Comparison of ENCODE assay signal across 16 mouse cellular contexts in genomic region chr10:61312159-61312558, GRCm38 (mm10). TPM values are rescaled to one million over a fixed set of nuclear protein-coding genes. Genes with fewer than 3 reads are reported as not detected.
DNase-seq lines count a peak whose midpoint lies in the region; ATAC-seq and TF ChIP-seq lines count a peak whose summit lies in the region.
"Had no signal": no experiment of that assay in that cellular context is flagged by ENCODE, and none has a peak within 500 bp of the region (broad histone marks: within the 10 kb centered on the region; RNA-seq: fewer than 3 reads in every experiment).

No protein-coding gene starts in this region.

- no peak overlapping the region for H3K4me2 ChIP-seq in lung, postnatal 0 days (replicated peaks; ENCODE audit: low read depth, low read length)
- no peak overlapping the region for H3K4me2 ChIP-seq in kidney, embryonic 15.5 days
- peak overlapping the region; percentile 44 for H3K4me2 ChIP-seq in liver, postnatal 0 days (ENCODE audit: low read depth, low read length)
- H3K4me2 ChIP-seq: midbrain, embryonic 13.5 days had no signal

- WGBS in heart, embryonic 10.5 days: 51% methylated on average over 6 of the region's 6 CpGs
- 53% methylated on average over 6 of the region's 6 CpGs for WGBS in heart, adult 2 months
- 45% methylated on average over 6 of the region's 6 CpGs for WGBS in lung, postnatal 0 days
- 67% methylated on average over 6 of the region's 6 CpGs for WGBS in kidney, embryonic 15.5 days
- 75% methylated on average over 6 of the region's 6 CpGs for WGBS in liver, postnatal 0 days (ENCODE audit: insufficient replicate concordance)

- peaks cover 43% of the 10 kb centered on the region for H3K4me1 ChIP-seq in heart, embryonic 10.5 days
- H3K4me1 ChIP-seq in heart, adult 2 months (ENCODE audit: control insufficient read depth, insufficient read depth, low read length): peaks cover 3% of the 10 kb centered on the region; the same call in 1 of the 2 replicates
- H3K4me1 ChIP-seq in lung, postnatal 0 days (ENCODE audit: insufficient read depth, low read depth, low read length): peaks cover 6% of the 10 kb centered on the region; the same call in 1 of the 2 replicates
- peaks cover 24% of the 10 kb centered on the region for H3K4me1 ChIP-seq in kidney, embryonic 15.5 days
- peaks cover 17% of the 10 kb centered on the region for H3K4me1 ChIP-seq in liver, postnatal 0 days (ENCODE audit: insufficient read depth)
- H3K4me1 ChIP-seq: midbrain, embryonic 13.5 days had no signal

- TF ChIP-seq CTCF in heart, adult 2 months (IDR thresholded peaks at IDR 0.05): no peak
- TF ChIP-seq CTCF in lung, postnatal 0 days (IDR thresholded peaks at IDR 0.05): no peak
- no peak for TF ChIP-seq CTCF in liver, postnatal 0 days (IDR thresholded peaks at IDR 0.05; ENCODE audit: low read depth)

- peak; percentile 55 for ATAC-seq in lung, postnatal 0 days
- ATAC-seq in kidney, embryonic 15.5 days (replicated peaks; ENCODE audit: low FRiP score): peak; percentile 9; the same call in 1 of the 2 replicates
- ATAC-seq in liver, postnatal 0 days: no peak; the same call in 1 of the 2 replicates
- no peak for ATAC-seq in megakaryocyte-erythroid progenitor cell, adult 5-6 weeks (replicated peaks; ENCODE audit: low FRiP score, low TSS enrichment, poor library complexity, severe bottlenecking)
- ATAC-seq: forebrain, embryonic 16.5 days; midbrain, embryonic 13.5 days had no signal

- H3K9ac ChIP-seq in heart, adult 2 months (ENCODE audit: low read depth, low read length): no peak overlapping the region
- no peak overlapping the region for H3K9ac ChIP-seq in lung, postnatal 0 days (replicated peaks; ENCODE audit: low read depth)
- no peak overlapping the region for H3K9ac ChIP-seq in kidney, embryonic 15.5 days
- H3K9ac ChIP-seq in liver, postnatal 0 days (replicated peaks): peak overlapping the region; percentile 51
- H3K9ac ChIP-seq: midbrain, embryonic 13.5 days had no signal

- DNase-seq in heart, embryonic 10.5 days (ENCODE audit: low spot score): peak; percentile 82
- no peak for DNase-seq in heart, adult 2 months
- peak; percentile 41 for DNase-seq in lung, postnatal 0 days (ENCODE audit: low spot score)
- no peak for DNase-seq in lung, adult 18-20 months
- DNase-seq in liver, postnatal 0 days: no peak
- DNase-seq in adrenal gland, adult 8-10 months: no peak
- DNase-seq: cerebellum, adult 9-10 months; thymus, adult 2 months had no signal

- intact Hi-C loops in heart, adult 2 months (cut with DNase I): loop anchor here (5.0 kb wide), 1 partner anchor 40 kb away; the partner anchor contains the start of gene Adamts14

- H3K9me3 ChIP-seq in heart, embryonic 10.5 days: no peaks in the 10 kb centered on the region
- no peaks in the 10 kb centered on the region for H3K9me3 ChIP-seq in lung, postnatal 0 days (ENCODE audit: low read length)
- no peaks in the 10 kb centered on the region for H3K9me3 ChIP-seq in kidney, embryonic 15.5 days (replicated peaks)
- no peaks in the 10 kb centered on the region for H3K9me3 ChIP-seq in liver, postnatal 0 days (ENCODE audit: low read length)
- H3K9me3 ChIP-seq: midbrain, embryonic 13.5 days had no signal

- TF ChIP-seq POLR2A in heart, adult 2 months (IDR thresholded peaks at IDR 0.05; ENCODE audit: insufficient read depth, low read depth, low read length): no peak

- H3K4me3 ChIP-seq in heart, embryonic 10.5 days: no peak overlapping the region
- H3K4me3 ChIP-seq in heart, adult 2 months: no peak overlapping the region
- no peak overlapping the region for H3K4me3 ChIP-seq in lung, postnatal 0 days (ENCODE audit: low read depth, low read length)
- no peak overlapping the region for H3K4me3 ChIP-seq in kidney, embryonic 15.5 days (replicated peaks)
- H3K4me3 ChIP-seq in liver, postnatal 0 days (ENCODE audit: low read depth, low read length): no peak overlapping the region
- H3K4me3 ChIP-seq: midbrain, embryonic 13.5 days had no signal

- H3K79me2 ChIP-seq in heart, adult 2 months (replicated peaks; ENCODE audit: control insufficient read depth, insufficient read depth, low read length): no peaks in the 10 kb centered on the region

- no peaks in the 10 kb centered on the region for H3K36me3 ChIP-seq in heart, embryonic 10.5 days
- H3K36me3 ChIP-seq in heart, adult 2 months (ENCODE audit: control insufficient read depth, insufficient read depth, low read length): no peaks in the 10 kb centered on the region
- no peaks in the 10 kb centered on the region for H3K36me3 ChIP-seq in lung, postnatal 0 days (ENCODE audit: insufficient read depth, low read length)
- H3K36me3 ChIP-seq in kidney, embryonic 15.5 days: no peaks in the 10 kb centered on the region
- no peaks in the 10 kb centered on the region for H3K36me3 ChIP-seq in liver, postnatal 0 days (replicated peaks; ENCODE audit: insufficient read depth, low read length)
- H3K36me3 ChIP-seq: midbrain, embryonic 13.5 days had no signal

- H3K27ac ChIP-seq in heart, embryonic 10.5 days: peak overlapping the region; percentile 80
- H3K27ac ChIP-seq in heart, adult 2 months: no peak overlapping the region
- H3K27ac ChIP-seq in lung, postnatal 0 days (ENCODE audit: low read length): peak overlapping the region; percentile 38; the same call in 1 of the 2 replicates
- H3K27ac ChIP-seq in kidney, embryonic 15.5 days: peak overlapping the region; percentile 67
- peak overlapping the region; percentile 88 for H3K27ac ChIP-seq in liver, postnatal 0 days (ENCODE audit: low read depth)
- H3K27ac ChIP-seq: midbrain, embryonic 13.5 days had no signal

- no peak for TF ChIP-seq EP300 in heart, adult 2 months (IDR thresholded peaks at IDR 0.05; ENCODE audit: insufficient read depth, low read depth, low read length)
- no peak for TF ChIP-seq EP300 in lung, postnatal 0 days (IDR thresholded peaks at IDR 0.05)
- no peak for TF ChIP-seq EP300 in liver, postnatal 0 days (IDR thresholded peaks at IDR 0.05; ENCODE audit: low read depth)

- H3K27me3 ChIP-seq in heart, embryonic 10.5 days (ENCODE audit: insufficient read depth, poor library complexity, severe bottlenecking): no peaks in the 10 kb centered on the region
- no peaks in the 10 kb centered on the region for H3K27me3 ChIP-seq in heart, adult 2 months (ENCODE audit: control insufficient read depth, insufficient read depth, low read length)
- H3K27me3 ChIP-seq in lung, postnatal 0 days (replicated peaks; ENCODE audit: insufficient read depth, low read length): no peaks in the 10 kb centered on the region
- H3K27me3 ChIP-seq in kidney, embryonic 15.5 days: no peaks in the 10 kb centered on the region
- no peaks in the 10 kb centered on the region for H3K27me3 ChIP-seq in liver, postnatal 0 days (ENCODE audit: insufficient read depth, low read length)
- H3K27me3 ChIP-seq: midbrain, embryonic 13.5 days had no signal

RNA-seq across cellular contexts. Expression of gene Prf1, which starts 14.5 kb away (rescaled TPM):
- not detected in 2 replicates for polyA plus RNA-seq in heart, embryonic 10.5 days (2016; fragmentation: Nextera tagmentation; extraction: Ambion mirVana)
- total RNA-seq in heart, adult 2 months (2021): under 1 TPM; 0.23 to 0.32 TPM
- polyA plus RNA-seq in heart, adult 2 months (2012; rRNA removed): 0.12 and 1.3 TPM in 2 replicates
- polyA plus RNA-seq in lung, postnatal 0 days (2015; fragmentation: Nextera tagmentation; extraction: Ambion mirVana): 0.08 and 0.17 TPM in 2 replicates
- polyA plus RNA-seq in kidney, embryonic 15.5 days (2015; fragmentation: Nextera tagmentation; extraction: Ambion mirVana): not detected in 2 replicates
- polyA plus RNA-seq in liver, postnatal 0 days (2015; fragmentation: Nextera tagmentation; extraction: Ambion mirVana): 0.13 and 0.21 TPM in 2 replicates
- under 1 TPM; 0.21 to 0.61 (median 0.31) TPM for total RNA-seq in adrenal gland, adult 8-10 months (2022)
- total RNA-seq in megakaryocyte-erythroid progenitor cell, adult 5-6 weeks (2014; fragmentation: Nextera tagmentation): 0.42 TPM in 1 of 2 replicates, not detected in the other
- total RNA-seq in megakaryocyte-erythroid progenitor cell, adult 5-6 weeks (2017): 2.2 TPM in 1 of 2 replicates, not detected in the other
- total RNA-seq: gastrocnemius, postnatal 4 days; layer of hippocampus, postnatal 10 days had no signal
- polyA plus RNA-seq: forebrain, embryonic 16.5 days; limb, embryonic 11.5 days; midbrain, embryonic 13.5 days; neural tube, embryonic 14.5 days had no signal

RNA-seq across cellular contexts. Expression of gene Adamts14, which starts 38.9 kb away (rescaled TPM):
- polyA plus RNA-seq in heart, embryonic 10.5 days (2016; fragmentation: Nextera tagmentation; extraction: Ambion mirVana): 0.74 and 0.90 TPM in 2 replicates
- total RNA-seq in heart, adult 2 months (2021): 1 to 10 TPM in 1 of 2 experiments, under 1 TPM in 1; 0.91 to 1.6 TPM
- polyA plus RNA-seq in heart, adult 2 months (2012; rRNA removed): 1.2 and 1.3 TPM in 2 replicates
- polyA plus RNA-seq in lung, postnatal 0 days (2015; fragmentation: Nextera tagmentation; extraction: Ambion mirVana): 1.5 and 1.8 TPM in 2 replicates
- 1.3 and 1.9 TPM in 2 replicates for polyA plus RNA-seq in kidney, embryonic 15.5 days (2015; fragmentation: Nextera tagmentation; extraction: Ambion mirVana)
- polyA plus RNA-seq in liver, postnatal 0 days (2015; fragmentation: Nextera tagmentation; extraction: Ambion mirVana): 0.39 and 0.46 TPM in 2 replicates
- total RNA-seq in adrenal gland, adult 8-10 months (2022): 1 to 10 TPM; 1.7 to 3.9 (median 1.9) TPM
- total RNA-seq in megakaryocyte-erythroid progenitor cell, adult 5-6 weeks (2014; fragmentation: Nextera tagmentation): 2.0 TPM in 1 of 2 replicates, not detected in the other
- 1.6 TPM in 1 of 2 replicates, not detected in the other for total RNA-seq in megakaryocyte-erythroid progenitor cell, adult 5-6 weeks (2017)

Comparison
In these comparisons a context has a peak if more than half of its experiments do, and no peak if none do; other contexts are left out.
1. DNase-seq: peak in heart, embryonic 10.5 days (single experiment) and lung, postnatal 0 days (single experiment); none in heart, adult 2 months (0 of 2), lung, adult 18-20 months (0 of 2), liver, postnatal 0 days (single experiment) and adrenal gland, adult 8-10 months (single experiment).
2. ATAC-seq: peak in lung, postnatal 0 days (single experiment) and kidney, embryonic 15.5 days (single experiment); none in liver, postnatal 0 days (single experiment) and megakaryocyte-erythroid progenitor cell, adult 5-6 weeks (single experiment).